Mouse (Mus musculus) intestine, postnatal 0 days (tissue): ENCODE data around the gene Itga3. TPM values are rescaled to one million over a fixed set of nuclear protein-coding genes. Genes with fewer than 3 reads are reported as not detected.
A peak's percentile ranks its signal among the peaks of the same experiment; 100 is the strongest.

Source experiments
- ATAC-seq: fragments of 200-750 bp; cut with Nextera tagmentation; 2 replicates; pipeline ENCODE4 v1.8.0; 2017; ENCODE audit warnings: mild to moderate bottlenecking, moderate TSS enrichment, moderate library complexity
- H3K27ac ChIP-seq: fragments of 300-500 bp; sonication (generic); 2 replicates; pipeline ENCODE4 v1.5.1; 2014; ENCODE audit warnings: mild to moderate bottlenecking, low read depth, low read length, moderate library complexity
- H3K27me3 ChIP-seq: fragments of 300-500 bp; sonication (generic); replicated peaks from 2 replicates; pipeline ENCODE4 v1.6.1; 2014; ENCODE audit warnings: low read length, mixed read lengths; ENCODE audit not compliant: control insufficient read depth, insufficient read depth
- H3K36me3 ChIP-seq: fragments of 300-500 bp; sonication (generic); 2 replicates; pipeline ENCODE4 v1.6.1; 2014; ENCODE audit warnings: mild to moderate bottlenecking, moderate library complexity; ENCODE audit not compliant: control insufficient read depth, insufficient read depth
- H3K4me1 ChIP-seq: fragments of 300-500 bp; sonication (generic); replicated peaks from 2 replicates; pipeline ENCODE4 v1.6.1; 2014; ENCODE audit warnings: antibody characterized with exemption, low read length, mixed read lengths; ENCODE audit not compliant: control insufficient read depth, insufficient read depth
- H3K4me2 ChIP-seq: fragments of 300-500 bp; sonication (generic); replicated peaks from 2 replicates; pipeline ENCODE4 v1.6.1; 2014; ENCODE audit warnings: low read depth, mild to moderate bottlenecking, moderate library complexity
- H3K4me3 ChIP-seq: fragments of 300-500 bp; sonication (generic); 2 replicates; pipeline ENCODE4 v1.5.1; 2014; ENCODE audit warnings: low read depth, low read length
- H3K9ac ChIP-seq: fragments of 300-500 bp; sonication (generic); 2 replicates; pipeline ENCODE4 v1.6.1; 2014; ENCODE audit warnings: mild to moderate bottlenecking, low read depth, low read length
- H3K9me3 ChIP-seq: fragments of 300-500 bp; sonication (generic); 2 replicates; pipeline ENCODE4 v1.6.1; 2016; ENCODE audit warnings: mixed run types; ENCODE audit not compliant: control insufficient read depth
- CTCF ChIP-seq: sonication (generic); IDR thresholded peaks from 2 replicates; pipeline ENCODE4 v1.5.1; 2016; ENCODE audit warnings: low read depth, mild to moderate bottlenecking, control low read depth, antibody characterized with exemption, moderate library complexity
- WGBS: fragments of 180-500 bp; shearing (Covaris S2); extraction: QIAGEN DNeasy Blood & Tissue Kit; methylation state at CpG from one replicate; pipeline ENCODE4 v1.1.7; 2014; 5-methylcytosine and 5-hydroxymethylcytosine counted together
- polyA plus RNA-seq: library from polyadenylated mRNA; unstranded; fragments of >200 nt; fragmentation: Nextera tagmentation; extraction: Ambion mirVana; gene quantifications from 2 replicates; pipeline ENCODE4 v1.2.1, GENCODE M21; 2015

The Itga3 gene
- polyA plus RNA-seq, 1 experiment from 2014 or later: 51.3 TPM

GRCm38 (mm10) chr11:95088857-95089779 lies 12.5 kb upstream of the Itga3 start:
- Histone ChIP-seq H3K4me1 (no peaks in the 10 kb centered on the region), H3K36me3 (no peaks in the 10 kb centered on the region), H3K27ac (no peak overlapping the region), H3K9me3 (no peaks in the 10 kb centered on the region), H3K27me3 (no peaks in the 10 kb centered on the region), H3K4me2 (no peak overlapping the region), H3K9ac (no peak overlapping the region), H3K4me3 (no peak overlapping the region)
- 69% methylated on average over 16 of the region's 16 CpGs for WGBS
- ATAC-seq: no peak
- no peak for TF ChIP-seq CTCF

DNA sequence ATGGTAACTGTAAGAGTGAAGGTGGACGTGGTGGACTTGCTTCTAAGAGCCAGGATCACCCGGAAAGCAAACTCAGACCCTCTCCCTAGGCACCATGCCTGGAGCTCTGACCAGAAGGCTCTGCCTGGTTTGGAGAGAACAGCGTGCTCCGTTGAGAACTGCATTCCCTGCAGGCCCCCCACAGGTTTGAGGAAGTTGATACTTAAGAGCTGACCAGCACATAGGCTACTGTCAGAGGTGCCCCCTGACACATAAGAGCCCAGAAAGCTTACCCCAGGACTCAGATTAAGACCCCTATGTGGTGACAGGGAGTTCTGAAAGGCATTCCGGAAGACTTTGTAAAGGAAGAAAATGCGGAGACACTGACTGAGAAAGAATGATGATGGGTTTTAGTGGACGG lies 11.7 kb upstream of the Itga3 start:
- H3K9ac ChIP-seq: no peak overlapping the region
- H3K9me3 ChIP-seq: no peaks in the 10 kb centered on the region
- TF ChIP-seq CTCF: no peak
- WGBS: 57% methylated on average over 7 of the region's 7 CpGs
- ATAC-seq: no peak
- no peaks in the 10 kb centered on the region for H3K4me1 ChIP-seq
- no peak overlapping the region for H3K4me2 ChIP-seq
- no peak overlapping the region for H3K27ac ChIP-seq
- H3K4me3 ChIP-seq: no peak overlapping the region
- H3K27me3 ChIP-seq: no peaks in the 10 kb centered on the region
- H3K36me3 ChIP-seq: no peaks in the 10 kb centered on the region

DNA sequence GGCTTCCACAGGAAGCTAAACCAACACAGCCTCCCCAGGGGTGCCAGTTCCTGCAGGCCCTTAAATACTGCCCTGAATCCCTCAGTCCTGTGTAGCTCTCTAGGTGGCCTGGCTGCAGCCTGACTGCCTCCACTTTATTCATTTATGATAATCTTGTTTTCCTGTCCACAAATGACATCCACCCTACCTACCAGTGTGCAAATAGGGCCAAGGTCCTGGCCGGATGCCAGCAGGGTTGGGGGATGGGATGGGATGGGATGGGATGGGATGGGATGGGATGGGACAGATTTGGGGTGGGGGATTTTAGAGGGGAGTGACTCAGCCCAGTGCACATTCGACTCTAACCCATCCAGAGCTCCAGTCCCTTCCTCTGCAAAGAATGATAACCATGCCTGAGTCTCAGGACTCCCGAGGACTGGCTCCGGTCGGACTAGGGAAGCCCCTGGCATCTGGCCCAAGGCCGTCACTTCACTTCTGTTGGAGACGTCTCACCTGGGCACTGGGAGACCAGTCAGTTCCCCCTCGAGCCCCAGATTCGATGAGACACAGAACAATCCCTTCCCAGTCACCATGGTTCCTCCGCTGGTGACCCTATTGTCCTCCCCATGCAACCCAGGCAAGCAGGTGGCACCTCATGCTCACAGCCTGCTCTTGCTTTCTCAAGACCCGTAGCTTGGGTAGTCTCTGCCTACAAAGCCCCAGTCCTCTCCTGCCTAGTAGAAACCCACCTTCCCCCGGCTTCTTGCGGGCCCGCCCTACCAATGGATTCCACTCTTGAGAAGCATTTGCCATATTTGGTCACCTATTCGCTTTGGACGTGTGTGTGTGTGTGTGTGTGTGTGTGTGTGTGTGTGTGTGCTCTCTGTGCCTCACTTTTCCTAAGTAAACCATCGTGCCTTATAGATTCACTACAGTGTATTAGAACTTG lies 11.0 kb upstream of the Itga3 start:
- Histone ChIP-seq H3K4me3 (no peak overlapping the region), H3K4me2 (no peak overlapping the region), H3K36me3 (no peaks in the 10 kb centered on the region), H3K9me3 (no peaks in the 10 kb centered on the region), H3K4me1 (no peaks in the 10 kb centered on the region), H3K27ac (peak overlapping the region; percentile 46; the same call in 1 of the 2 replicates), H3K27me3 (no peaks in the 10 kb centered on the region), H3K9ac (no peak overlapping the region)
- no peak for ATAC-seq
- TF ChIP-seq CTCF: no peak
- 48% methylated on average over 17 of the region's 17 CpGs for WGBS

DNA sequence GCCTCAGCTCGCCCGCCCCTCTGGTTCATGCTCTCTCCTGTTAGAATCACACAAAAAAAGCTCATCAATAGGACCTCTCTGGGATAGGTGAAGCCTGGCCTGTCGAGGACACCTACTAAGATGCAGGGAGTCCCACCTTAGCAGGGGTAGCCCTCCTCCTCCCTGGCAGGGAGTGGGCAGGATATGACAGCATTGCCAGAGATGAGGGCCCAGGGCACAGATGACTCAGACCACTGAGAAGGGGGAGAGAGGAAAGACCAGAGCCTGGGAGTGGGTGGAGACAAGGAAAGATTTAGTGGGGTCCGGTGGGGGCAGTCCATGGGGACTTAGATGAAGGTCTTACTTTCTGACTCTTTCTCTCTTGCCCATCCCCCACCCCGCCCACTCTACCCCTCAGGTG lies 9.6 kb upstream of the Itga3 start:
- Histone ChIP-seq H3K9ac (no peak overlapping the region), H3K27me3 (no peaks in the 10 kb centered on the region), H3K27ac (no peak overlapping the region), H3K4me1 (no peaks in the 10 kb centered on the region), H3K4me3 (no peak overlapping the region), H3K9me3 (no peaks in the 10 kb centered on the region), H3K36me3 (no peaks in the 10 kb centered on the region), H3K4me2 (no peak overlapping the region)
- ATAC-seq: no peak
- TF ChIP-seq CTCF: no peak
- 54% methylated on average over 5 of the region's 5 CpGs for WGBS

GRCm38 (mm10) chr11:95085710-95086109 lies 9.1 kb upstream of the Itga3 start:
- no peaks in the 10 kb centered on the region for H3K9me3 ChIP-seq
- ATAC-seq: no peak
- no peak overlapping the region for H3K4me3 ChIP-seq
- H3K9ac ChIP-seq: no peak overlapping the region
- H3K27me3 ChIP-seq: no peaks in the 10 kb centered on the region
- no peak for TF ChIP-seq CTCF
- H3K4me1 ChIP-seq: no peaks in the 10 kb centered on the region
- 34% methylated on average over 5 of the region's 5 CpGs for WGBS
- no peak overlapping the region for H3K27ac ChIP-seq
- no peak overlapping the region for H3K4me2 ChIP-seq
- H3K36me3 ChIP-seq: no peaks in the 10 kb centered on the region

- H3K36me3 ChIP-seq: no peaks in the 10 kb centered on the region
- no peak overlapping the region for H3K9ac ChIP-seq
- no peaks in the 10 kb centered on the region for H3K4me1 ChIP-seq
- no peaks in the 10 kb centered on the region for H3K27me3 ChIP-seq
- no peak overlapping the region for H3K4me2 ChIP-seq
- WGBS: 54% methylated on average over 5 of the region's 5 CpGs
- ATAC-seq: no peak
- no peak overlapping the region for H3K4me3 ChIP-seq
- no peak for TF ChIP-seq CTCF
- no peak overlapping the region for H3K27ac ChIP-seq
- no peaks in the 10 kb centered on the region for H3K9me3 ChIP-seq
Measured at GRCm38 (mm10) chr11:95084811-95085382, 8.3 kb upstream of the Itga3 start.
